Mouse (Mus musculus): ENCODE data around the gene Prox2.
"Not testable (repeated sequence)": the region's sequence is repeated elsewhere in the genome, so short reads cannot be mapped to it uniquely, and the experiment has no call there.

Gene Prox2

DNA sequence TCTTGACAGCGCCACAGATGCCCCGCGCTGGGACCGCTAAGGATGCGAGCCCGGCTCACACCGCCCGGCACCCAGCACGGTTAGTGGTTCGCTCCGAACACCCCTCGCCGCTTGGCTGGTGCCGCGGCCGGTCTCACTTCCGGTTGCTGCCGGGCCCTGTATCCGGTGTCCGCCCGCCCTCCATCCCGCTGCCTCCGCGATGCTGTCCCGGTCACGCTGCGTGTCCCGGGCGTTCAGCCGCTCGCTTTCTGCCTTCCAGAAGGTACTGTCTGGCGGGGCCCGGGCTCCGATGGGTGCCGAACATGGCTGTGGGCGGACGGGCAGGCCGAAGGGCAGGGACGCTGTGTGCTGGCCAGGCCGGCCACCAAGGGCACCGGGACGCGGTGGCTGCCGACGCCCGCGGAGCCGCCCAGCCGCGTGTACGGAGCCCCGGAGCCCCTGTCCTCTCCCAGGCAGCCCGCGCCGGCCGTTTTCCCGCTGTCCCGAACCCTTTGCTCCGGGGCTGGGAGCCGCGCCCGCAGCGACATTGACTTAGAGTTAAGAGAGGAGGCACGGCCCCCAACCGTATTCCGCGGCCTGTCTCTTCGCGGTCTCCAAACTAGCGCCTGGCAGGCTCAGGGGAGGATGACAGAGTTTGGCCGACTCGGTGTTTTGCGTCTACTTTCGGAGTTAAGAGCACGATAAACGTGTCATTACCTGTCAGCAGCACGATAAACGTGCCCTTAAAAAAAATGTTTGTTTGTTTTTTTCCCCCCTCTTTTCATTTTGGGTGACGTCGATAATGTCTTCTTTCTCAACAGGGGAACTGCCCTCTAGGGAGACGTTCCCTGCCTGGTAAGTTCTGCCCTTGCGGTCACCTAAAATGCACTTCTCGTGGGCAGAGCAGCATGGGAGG is at the start of gene Prox2, which contains the start of gene Dlst:
Prox2 (minus strand) TSS at position 62 of the 895 bp plus-strand sequence.
Dlst (plus strand) TSS at position 136 of the 895 bp plus-strand sequence.
- DNase-seq (ENCODE audit: low spot score in 2 of 2) = peak; percentile 85 to 87

DNA sequence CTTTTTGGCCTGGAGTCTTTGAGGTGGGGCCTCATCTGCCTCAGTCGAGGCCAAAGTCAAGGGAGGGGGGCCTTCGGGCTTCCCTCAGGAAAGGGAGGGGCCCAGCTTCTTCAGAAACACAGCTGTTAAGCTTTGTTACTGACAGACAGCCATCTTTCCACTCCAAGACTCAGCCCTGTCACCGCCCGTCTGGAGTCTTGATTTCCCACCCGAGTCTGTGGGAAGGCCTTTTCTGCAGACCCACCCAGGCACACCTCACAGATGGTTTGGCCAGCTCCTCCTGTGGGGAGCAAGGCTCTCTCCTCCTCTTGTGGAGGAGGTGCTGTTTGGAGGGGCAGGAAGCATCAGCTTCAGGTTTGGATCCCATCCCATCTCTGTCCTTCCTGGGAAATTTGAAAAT is 49.0 kb upstream of the Prox2 start:
- no peak for DNase-seq (ENCODE audit: low spot score in 2 of 2)

DNA sequence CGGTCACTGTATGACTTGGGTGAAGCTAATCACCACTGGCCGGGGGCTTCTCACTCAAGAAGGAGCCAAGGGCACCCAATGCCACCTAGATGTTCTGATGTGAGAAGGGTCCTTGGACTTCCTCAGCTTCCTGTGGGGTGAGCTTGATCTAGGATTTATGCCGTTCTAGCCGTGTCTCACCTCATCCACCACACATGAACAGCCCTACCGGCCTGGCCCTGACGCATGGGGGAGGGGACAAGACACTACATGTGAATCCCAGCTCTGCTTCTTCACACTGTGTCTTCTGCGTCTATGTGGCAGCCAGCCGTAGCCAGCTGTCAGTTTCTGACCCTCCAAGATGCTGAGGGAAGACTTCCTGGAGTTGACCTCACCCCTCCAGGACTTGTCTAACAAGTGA is 48.2 kb upstream of the Prox2 start:
- DNase-seq (ENCODE audit: low spot score in 2 of 2) = no peak

DNA sequence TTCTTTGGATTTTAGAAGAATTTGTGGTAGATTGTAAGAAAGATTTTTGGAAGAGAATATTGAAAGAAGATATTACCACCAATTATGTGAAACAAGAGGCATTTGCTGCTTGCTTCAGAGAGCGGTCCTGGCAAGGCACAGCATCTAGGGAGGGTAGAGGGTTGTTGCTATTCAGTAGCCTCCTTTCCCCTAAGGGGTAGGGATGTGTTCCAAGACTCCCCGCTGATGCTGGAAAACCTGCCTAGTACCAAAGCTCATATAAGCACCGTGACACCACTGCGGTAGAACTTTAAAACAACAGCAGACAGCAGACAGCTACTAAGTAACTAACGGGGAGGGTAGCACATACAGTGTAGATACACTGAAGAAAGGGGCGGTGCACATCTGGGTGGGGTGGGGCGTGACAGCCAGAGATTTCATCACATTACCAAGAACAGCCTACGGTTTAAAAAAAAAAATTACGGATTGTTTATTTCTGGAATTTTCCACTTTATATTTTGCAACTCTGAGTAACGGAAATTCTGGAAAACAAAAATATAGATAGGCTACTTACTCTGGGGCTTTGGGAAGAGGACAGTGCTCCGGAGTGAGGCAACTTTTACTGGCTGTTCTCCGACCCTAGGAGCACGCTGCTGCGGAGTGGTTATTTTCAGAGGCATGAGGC is 47.4 kb upstream of the Prox2 start:
- DNase-seq (ENCODE audit: low spot score in 2 of 2) = no peak

DNA sequence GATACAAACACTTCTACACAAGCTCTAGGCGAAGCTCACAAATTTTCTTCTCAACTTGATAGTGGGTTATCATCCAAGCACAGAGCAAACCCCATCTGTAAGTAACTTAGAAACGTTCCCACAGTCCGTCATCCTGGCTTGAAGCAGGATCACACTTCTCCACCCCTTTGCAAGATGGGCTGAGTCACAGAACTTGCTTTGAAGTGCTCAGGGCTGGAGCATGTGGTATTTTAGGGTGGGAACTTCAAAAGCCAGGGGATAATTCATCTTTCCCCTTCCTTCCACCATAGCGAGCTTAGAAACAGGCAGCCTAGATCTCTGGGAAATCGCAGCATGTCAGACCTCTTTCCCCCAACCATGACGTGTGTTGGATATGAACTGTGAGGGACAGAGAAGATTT is 45.8 kb upstream of the Prox2 start:
- no peak for DNase-seq (ENCODE audit: low spot score in 2 of 2)

DNA sequence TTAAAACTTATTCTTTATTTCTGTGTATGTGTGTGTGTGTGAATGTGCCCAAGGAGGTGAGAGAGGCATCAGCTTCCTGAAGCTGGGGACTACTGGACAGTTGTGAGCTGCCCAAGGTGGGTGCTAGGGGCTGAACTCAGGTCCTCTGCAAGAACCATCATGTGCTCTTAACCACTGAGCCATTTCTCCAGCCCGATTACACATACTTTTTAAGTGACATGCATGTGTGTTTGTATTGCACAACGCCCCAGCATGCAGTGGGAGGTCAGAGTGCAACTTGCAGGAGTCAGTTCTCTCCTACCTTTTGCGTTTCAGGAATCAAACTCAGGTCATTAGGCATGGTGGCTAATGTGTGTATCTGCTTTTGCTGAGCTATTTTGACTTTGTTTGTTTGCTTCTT is 42.5 kb upstream of the Prox2 start:
- DNase-seq (ENCODE audit: low spot score in 2 of 2) = no peak

DNA sequence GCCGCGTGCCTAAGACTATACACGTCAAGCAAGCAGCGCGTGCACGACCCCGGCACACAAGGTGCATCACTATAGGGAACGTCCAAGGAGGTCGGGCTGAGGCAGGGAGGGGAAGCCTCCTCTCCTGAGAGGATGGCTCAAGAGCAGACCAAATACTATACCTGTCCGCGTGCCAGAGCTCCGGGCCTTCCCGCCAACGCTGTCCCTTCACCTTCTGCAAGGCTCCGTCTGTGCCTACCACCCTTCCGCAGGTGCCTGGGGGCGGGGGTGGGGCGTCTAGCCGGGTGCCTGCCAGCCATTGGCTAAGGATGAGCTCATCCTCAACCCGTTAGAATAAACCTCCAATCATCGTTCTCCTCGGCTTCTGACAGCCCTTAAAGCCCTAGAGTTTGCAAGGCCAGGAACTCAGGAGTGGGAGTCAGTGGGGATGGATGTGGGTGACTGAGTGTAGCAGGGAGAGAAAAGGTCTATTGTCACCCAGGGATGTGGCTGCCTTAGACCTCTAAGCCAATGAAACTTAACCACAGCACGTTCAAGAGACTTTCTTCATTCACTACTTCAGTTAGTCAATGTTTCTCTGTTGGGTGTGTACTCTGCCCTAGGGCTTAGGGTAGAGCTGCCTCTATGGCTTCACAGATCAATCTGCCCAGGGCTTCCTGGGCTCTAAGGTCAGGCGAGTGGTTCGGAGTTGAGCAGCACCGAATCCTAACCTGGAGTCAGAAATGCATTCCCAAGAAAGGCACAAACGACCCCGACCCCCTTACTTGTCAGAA is 40.6 kb upstream of the Prox2 start, which contains the start of gene Rps6kl1:
Rps6kl1 (minus strand) TSS at position 263 of the 773 bp plus-strand sequence.
- DNase-seq (ENCODE audit: low spot score in 2 of 2) = peak; percentile 34 to 45

DNA sequence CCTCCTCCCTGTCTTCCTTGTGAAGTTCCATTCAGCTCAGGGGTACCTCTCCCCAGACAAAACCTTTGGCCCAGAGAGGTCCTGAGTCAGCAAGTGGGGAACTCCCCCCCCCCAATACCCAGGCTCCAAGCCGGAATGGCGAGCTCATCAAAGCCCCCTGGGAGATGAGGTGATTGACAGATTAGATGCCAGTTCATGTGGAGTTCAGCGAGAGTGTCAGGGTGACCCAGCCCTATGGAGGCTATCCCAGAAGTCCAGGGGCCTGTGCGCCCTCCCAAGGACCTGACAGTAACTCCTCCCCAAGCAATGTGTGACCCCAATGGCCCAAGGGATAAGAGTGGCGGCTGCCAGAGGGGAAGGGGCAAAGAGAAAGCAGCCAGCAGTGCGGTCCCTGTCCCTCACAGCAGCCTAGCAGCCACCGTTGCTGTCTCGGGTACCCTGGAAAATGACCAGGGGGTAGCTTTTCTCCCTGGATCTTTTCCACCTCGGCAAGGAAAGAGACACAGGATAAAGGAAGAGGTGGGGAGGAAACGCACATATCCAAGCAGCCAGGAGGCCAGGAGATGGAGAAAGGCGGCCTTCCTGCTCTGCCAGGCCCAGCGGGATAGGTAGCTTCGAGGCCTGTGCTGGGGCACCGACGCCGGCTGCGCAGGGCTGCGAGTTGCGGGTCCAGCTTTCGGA is 39.9 kb upstream of the Prox2 start:
- DNase-seq (ENCODE audit: low spot score in 2 of 2) = no peak

DNA sequence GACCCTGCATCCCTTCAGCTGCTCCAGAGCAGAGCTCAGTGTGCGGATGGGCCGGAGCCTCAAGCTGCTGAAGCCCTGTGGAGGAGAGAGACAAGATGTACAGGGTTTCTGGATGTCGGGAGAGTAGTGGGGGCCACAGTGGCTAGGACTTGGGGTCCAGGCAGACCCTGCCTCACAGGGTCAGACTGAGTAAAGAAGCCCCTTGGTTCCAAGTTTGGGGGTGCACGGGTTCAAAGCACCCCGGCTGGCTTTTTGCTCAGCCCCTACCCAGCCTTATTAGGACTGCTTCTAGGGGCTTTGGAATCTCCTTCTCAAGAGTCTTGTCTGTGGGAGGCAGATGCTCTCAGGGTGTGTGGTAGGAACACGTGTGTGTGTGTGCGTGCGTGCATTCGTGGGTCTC is 36.3 kb upstream of the Prox2 start:
- no peak for DNase-seq (ENCODE audit: low spot score in 2 of 2)

DNA sequence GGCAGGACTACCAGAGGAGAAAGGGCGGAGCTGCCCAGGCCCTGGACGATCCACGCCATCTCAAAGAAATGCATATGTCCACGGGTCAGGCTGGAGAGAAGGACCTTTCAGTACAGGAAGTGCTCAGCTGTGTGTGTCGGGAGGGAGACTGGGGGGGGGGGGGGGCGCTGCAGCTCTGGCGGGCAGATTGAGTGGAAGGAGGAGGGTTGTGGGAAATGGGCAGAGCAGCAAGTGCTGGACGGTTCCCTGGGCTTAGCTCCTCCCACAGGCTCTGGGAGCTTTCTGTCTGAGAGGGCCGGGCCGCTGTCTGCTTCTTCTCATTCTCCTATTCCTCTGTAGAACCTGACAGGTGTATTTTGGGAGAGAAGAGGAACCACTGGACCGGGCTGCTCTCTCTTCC is 35.8 kb upstream of the Prox2 start:
- DNase-seq (ENCODE audit: low spot score in 2 of 2) = no peak

DNA sequence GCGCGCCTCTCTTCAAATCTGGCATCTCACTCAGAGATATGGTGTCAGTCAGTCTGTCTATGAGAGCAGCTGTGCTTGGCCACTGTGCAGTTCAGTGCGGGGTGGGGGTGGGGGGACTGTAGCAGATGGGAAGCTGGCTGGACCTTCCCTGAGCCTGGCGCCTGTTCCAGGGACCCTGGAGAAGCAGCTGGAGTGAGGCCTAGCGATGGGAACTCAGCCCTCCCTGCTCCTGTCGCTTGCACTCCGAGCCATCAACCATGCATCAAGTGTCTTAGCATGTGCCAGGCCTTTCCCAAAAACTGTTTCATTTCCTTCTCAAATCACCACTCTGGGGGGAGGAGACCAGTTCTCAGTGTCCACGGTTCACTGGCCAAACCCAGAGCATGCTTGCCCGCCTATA is 35.1 kb upstream of the Prox2 start:
- no peak for DNase-seq (ENCODE audit: low spot score in 2 of 2)

DNA sequence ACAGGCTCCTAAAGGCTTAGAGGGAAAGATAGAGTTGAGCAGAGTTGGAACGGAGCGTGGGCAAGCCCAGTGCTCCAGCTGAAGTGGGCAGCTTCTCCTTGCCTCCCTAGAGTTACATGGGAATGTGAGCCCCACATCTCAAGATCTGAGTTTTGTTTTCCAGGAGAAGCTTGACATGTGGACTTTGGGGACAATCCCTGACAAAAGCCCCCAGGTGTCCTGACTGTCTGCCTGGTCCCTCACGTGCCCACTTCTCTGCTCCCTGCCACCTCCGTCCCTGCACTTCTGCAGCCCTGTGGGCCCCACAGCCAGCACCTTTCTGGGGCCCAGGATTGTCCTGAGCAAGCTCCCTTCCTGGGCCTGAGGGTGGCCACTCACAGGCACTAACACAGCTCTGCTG is 34.3 kb upstream of the Prox2 start:
- DNase-seq (ENCODE audit: low spot score in 2 of 2) = no peak

DNA sequence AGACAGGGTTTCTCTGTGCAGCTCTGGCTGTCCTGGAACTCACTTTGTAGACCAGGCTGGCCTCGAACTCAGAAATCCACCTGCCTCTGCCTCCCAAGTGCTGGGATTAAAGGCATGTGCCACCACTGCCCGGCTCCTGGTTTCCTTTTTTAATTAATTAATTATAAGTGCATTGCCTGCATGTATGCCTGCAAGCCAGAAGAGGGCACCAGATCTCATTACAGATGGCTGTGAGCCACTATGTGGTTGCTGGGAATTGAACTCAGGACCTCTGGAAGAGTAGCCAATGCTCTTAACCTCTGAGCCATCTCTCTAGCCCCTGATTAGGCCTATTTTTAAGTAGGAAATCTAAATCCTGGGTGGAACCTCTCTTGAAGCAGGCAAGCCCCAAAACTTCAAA is 33.7 kb upstream of the Prox2 start:
- not testable (repeated sequence) for DNase-seq (ENCODE audit: low spot score in 2 of 2)

DNA sequence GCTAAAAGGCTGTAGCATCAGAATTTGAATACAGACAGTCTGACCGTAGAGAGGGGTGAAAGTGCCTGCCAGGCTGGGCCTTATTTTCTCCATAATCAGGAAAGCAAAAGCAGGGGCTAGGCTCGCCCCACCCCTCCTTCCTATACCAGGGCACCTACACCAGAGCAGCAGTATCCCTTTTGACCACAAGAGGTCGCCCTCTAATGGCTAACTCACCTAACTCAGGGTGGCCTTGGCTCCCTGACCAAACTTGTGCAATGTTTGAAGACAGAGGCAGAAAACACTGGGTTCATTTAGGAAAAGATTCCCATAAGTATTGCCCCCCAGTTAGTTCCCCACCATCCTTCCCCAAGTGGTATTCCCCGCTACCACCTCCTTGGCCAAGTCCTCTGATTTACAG is 32.2 kb upstream of the Prox2 start:
- peak; percentile 62 to 66 for DNase-seq (ENCODE audit: low spot score in 2 of 2)

DNA sequence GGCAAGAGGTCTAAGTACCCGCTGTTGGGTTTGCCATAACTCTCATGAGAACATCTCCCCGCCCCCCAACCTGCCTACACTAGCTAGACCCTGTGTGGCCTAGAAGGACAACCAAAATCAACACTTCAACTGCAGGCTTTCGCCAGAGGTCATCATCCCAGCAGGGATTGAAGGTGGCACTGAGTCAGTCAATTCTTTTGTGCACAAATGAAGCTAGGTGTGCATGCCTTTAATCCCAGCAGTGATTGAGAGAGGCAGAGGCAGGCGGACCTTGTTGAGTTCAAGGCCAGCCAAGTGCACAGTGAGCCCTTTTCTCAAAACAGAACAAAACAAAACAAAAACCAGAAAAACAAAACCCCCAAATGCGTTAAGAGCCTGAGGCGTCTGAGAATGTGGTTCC is 30.5 kb upstream of the Prox2 start:
- DNase-seq (ENCODE audit: low spot score in 2 of 2) = no peak

DNA sequence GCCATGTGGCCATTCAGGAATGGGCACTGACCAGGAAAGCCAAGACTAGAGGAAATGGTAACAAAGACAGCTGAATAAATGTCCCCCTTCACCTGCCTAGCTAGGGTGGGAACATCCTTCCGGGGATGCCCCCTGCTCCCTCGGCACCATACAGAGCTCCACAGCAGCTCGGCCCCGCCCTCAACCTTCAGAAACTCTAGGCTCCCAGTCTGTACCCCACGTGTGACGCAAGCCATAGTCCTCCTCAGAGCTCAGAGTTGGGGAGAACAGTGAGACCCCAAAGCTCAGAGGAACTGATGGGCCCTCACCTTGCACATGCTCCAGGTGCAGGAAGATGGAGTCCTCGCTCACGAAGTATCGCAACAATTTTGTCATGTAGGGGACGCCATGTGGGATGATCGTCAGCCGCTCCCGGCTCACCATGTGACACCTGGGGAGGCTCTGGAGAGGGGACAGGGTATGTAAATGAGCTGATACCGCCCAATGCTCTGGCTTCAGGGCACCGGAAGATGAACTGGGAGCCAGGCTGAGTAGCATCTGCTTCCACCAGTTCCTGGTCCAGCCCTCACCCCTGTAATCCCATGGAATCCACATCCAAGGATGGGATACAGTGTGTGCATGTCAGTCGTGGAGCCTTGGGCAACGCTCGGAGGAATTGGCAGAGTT is 29.6 kb upstream of the Prox2 start:
- DNase-seq (ENCODE audit: low spot score in 2 of 2) = peak in 1 of 2 experiments; percentile 19

DNA sequence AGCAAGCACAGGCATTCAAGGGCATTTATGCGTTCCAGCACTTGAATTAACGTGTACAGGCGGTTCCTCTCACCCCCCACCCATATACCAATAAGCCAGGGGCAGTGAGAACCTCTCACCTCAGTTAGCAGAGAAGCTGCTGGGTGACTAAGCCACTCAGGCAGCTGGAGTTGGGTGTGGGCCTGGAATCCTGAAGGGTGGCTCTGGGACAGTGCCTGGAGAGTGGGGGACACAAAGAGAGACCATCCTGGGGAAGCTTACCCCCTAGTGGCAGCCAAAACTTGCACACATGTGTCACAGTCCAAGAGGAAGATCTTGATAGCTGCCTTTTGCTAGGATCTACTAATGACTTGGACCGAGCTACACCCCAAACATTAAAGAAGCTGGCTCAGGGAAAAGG is 26.1 kb upstream of the Prox2 start:
- no peak for DNase-seq (ENCODE audit: low spot score in 2 of 2)

DNA sequence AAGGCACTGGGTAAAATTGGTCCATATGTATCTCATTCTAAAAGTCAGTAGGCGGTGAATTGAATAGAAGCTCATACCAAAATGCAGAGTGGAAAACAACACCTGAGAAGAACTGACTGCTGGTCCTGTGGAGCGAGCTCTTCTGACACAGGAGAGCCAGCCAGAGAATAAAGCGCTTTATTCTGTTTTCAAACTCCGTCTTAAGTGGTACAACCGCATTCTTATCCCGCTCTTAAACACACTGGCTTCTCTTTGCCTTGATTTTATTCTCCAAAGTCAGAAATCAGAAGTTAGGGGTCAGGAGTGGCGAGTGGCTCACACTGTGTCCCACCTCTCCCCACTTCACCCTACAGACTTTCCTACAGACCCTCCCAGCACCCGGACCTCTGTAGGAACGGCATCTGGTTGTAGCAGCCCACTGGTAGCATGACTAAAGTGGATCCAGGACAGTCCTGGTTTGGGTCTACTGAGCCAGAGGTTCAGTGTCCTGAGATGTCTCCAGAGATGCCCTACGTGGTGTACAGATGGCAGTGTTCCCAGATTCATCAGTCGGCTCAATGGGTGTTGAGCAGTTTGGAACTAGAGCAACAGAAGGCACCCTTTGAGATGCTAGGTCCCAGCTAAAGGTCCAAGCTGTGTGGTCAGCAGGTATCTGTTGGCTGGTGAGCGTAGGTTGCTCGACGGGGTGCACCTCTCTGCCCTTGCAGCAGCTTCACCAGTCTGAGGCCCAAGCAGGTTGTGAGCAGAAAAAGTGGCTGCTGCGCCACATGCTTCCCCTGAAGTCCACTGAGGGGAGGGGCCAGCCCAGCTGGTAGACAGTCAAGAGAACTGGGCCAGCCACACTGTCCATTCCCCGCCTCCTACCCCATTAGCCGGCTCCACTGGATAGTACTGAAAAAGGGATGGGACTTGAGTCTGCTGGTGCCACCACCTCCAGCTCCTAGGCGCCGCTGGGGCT is 25.2 kb upstream of the Prox2 start:
- DNase-seq (ENCODE audit: low spot score in 2 of 2) = no peak

DNA sequence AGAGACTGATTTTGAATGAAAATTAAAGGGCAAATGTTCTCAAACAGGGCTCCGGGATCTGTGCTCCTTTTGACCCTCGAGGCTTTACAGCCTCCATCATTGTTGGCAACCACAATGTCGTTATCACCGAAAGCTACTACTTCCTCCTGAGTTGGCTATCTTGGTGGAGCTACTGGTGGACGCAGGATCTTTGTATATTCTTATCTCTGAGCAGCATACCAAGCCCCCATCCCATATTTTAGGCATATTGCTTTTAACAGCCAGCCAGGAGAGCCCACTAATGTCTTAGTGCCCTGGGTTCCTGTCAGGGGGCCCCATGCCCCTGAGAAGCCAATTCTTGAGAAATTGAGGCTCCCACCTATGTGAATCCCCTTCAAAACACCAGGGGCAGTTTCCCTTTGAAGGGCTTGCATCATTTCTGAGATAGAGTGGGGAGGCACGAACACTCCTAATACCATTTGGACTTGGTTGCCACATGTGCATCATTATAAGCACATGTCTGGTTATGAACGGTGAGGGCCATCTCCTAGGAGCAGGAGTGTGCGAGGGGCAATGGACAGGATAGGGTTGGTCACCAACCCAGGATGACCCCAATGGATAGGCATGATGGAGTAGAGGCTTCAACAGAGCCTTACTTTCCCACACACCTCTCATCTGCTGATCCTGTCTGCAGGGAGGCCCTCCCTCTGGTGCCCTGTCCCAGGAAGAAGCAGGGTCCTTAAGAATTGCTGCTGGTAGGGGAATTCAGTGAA is 23.7 kb upstream of the Prox2 start:
- no peak for DNase-seq (ENCODE audit: low spot score in 2 of 2)
